Comparison of ENCODE assay signal across 8 mouse cellular contexts in the genomic region with DNA sequence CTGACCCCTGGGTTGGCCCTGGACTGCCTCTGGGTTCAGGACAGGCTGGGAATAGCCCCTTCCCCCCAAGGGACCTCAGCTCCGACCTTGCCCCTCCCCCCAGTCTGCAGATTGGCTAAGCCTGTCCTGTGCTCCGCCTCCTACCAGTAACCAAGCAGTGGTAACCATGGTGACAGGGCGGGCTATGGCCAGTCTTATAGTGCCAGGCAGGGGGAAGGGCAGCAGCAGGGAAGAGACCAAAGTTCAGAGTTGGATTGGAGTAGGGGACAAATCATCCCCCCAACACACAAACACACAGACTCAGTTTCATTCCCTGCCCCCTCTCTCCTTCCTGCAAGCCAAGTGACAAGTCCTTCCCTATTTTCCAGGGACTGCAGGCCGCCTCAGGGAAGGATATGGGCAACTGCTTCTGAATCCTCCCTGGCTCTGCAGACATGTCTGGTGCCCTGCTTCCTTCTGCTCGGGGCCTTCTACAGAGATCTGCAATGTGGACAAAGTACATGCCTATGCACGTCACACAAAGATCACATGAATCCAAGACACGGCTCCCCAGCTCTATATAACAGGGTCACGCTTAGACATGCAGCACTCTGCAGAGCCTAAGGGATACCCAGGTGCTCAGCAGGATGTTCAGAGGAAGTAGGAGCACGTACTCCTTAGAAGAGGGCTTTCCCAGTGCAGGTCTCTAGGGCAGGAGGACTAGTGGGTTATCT. TPM values are rescaled to one million over a fixed set of nuclear protein-coding genes. Genes with fewer than 3 reads are reported as not detected.
DNase-seq lines count a peak whose midpoint lies in the region; ATAC-seq lines count a peak whose summit lies in the region.

No protein-coding gene starts in this region.

- no peak for DNase-seq in heart, postnatal 25 days (ENCODE audit: low spot score)
- DNase-seq in embryo, embryonic 9.5 days (ENCODE audit: extremely low spot score), result peak; percentile 96
- peak; percentile 98 for DNase-seq in hindbrain, embryonic 10.5 days (ENCODE audit: low spot score)
- DNase-seq in layer of hippocampus, adult 9-11 months, result peak; percentile 86
- peak; percentile 79 to 85 for DNase-seq in lung, adult 18-20 months
- DNase-seq in retina, embryonic 14.5 days (ENCODE audit: low spot score), result peak; percentile 99
- no peak for DNase-seq in T-cell, adult 2 months (ENCODE audit: low spot score)

- H3K4me3 ChIP-seq in heart, embryonic 11.5 days (ENCODE audit: low read depth, low read length), result no peak overlapping the region
- H3K4me3 ChIP-seq in hindbrain, embryonic 10.5 days, result peak overlapping the region; percentile 28

- H3K9me3 ChIP-seq in heart, embryonic 11.5 days (replicated peaks; ENCODE audit: control insufficient read depth, low read length), result no peaks in the 10 kb centered on the region
- no peaks in the 10 kb centered on the region for H3K9me3 ChIP-seq in hindbrain, embryonic 10.5 days

- H3K27me3 ChIP-seq in heart, embryonic 11.5 days (ENCODE audit: control insufficient read depth, insufficient read depth, low read length), result no peaks in the 10 kb centered on the region
- no peaks in the 10 kb centered on the region for H3K27me3 ChIP-seq in hindbrain, embryonic 10.5 days (ENCODE audit: insufficient read depth, poor library complexity, severe bottlenecking)

- ATAC-seq in heart, embryonic 11.5 days (replicated peaks; ENCODE audit: insufficient number of reproducible peaks, low FRiP score, low TSS enrichment), result peak; percentile 84

- H3K27ac ChIP-seq in heart, embryonic 11.5 days (ENCODE audit: low read depth, low read length), result 0 out of 2 replicates have a peak overlapping the region, but pooled peaks have one; percentile 74
- H3K27ac ChIP-seq in hindbrain, embryonic 10.5 days, result peak overlapping the region; percentile 93

- H3K36me3 ChIP-seq in heart, embryonic 11.5 days (ENCODE audit: control insufficient read depth, insufficient read depth, low read length), result no peaks in the 10 kb centered on the region
- peaks cover 90% of the 10 kb centered on the region for H3K36me3 ChIP-seq in hindbrain, embryonic 10.5 days

- H3K4me2 ChIP-seq in heart, embryonic 11.5 days, result peak overlapping the region; percentile 35

- 34% methylated on average over 9 of the region's 9 CpGs for WGBS in heart, embryonic 11.5 days (ENCODE audit: insufficient replicate concordance)
- 17% methylated on average over 9 of the region's 9 CpGs for WGBS in hindbrain, embryonic 10.5 days

- peaks cover 57% of the 10 kb centered on the region for H3K4me1 ChIP-seq in heart, embryonic 11.5 days (ENCODE audit: control insufficient read depth, insufficient read depth, low read length)
- H3K4me1 ChIP-seq in hindbrain, embryonic 10.5 days (replicated peaks), result peaks cover 99% of the 10 kb centered on the region

- intact Hi-C loops in heart, postnatal 25 days (cut with DNase I), result no loop called here

- H3K9ac ChIP-seq in heart, embryonic 11.5 days (ENCODE audit: low read depth, low read length), result peak overlapping the region; percentile 28; the same call in 1 of the 2 replicates

RNA-seq across cellular contexts. Expression of gene Ptprf, which starts 14.5 kb away (rescaled TPM):
- polyA plus RNA-seq in heart, embryonic 11.5 days (2014; fragmentation: Nextera tagmentation; extraction: Ambion mirVana), result 24.5 and 26.9 TPM in 2 replicates
- 10 to 100 TPM in 1 of 2 experiments, 1 to 10 TPM in 1; 9.8 to 10.2 TPM for total RNA-seq in heart, postnatal 25 days (2021)
- 104 and 106 TPM in 2 replicates for polyA plus RNA-seq in hindbrain, embryonic 10.5 days (2016; fragmentation: Nextera tagmentation; extraction: Ambion mirVana)

Comparison
In these comparisons a context has a peak if more than half of its experiments do, and no peak if none do; other contexts are left out.
1. DNase-seq: peak in embryo, embryonic 9.5 days (single experiment), hindbrain, embryonic 10.5 days (single experiment), layer of hippocampus, adult 9-11 months (single experiment), lung, adult 18-20 months (2 of 2) and retina, embryonic 14.5 days (single experiment); none in heart, postnatal 25 days (single experiment) and T-cell, adult 2 months (single experiment).